Comparison of ENCODE assay signal across 8 mouse cellular contexts in the genomic region with DNA sequence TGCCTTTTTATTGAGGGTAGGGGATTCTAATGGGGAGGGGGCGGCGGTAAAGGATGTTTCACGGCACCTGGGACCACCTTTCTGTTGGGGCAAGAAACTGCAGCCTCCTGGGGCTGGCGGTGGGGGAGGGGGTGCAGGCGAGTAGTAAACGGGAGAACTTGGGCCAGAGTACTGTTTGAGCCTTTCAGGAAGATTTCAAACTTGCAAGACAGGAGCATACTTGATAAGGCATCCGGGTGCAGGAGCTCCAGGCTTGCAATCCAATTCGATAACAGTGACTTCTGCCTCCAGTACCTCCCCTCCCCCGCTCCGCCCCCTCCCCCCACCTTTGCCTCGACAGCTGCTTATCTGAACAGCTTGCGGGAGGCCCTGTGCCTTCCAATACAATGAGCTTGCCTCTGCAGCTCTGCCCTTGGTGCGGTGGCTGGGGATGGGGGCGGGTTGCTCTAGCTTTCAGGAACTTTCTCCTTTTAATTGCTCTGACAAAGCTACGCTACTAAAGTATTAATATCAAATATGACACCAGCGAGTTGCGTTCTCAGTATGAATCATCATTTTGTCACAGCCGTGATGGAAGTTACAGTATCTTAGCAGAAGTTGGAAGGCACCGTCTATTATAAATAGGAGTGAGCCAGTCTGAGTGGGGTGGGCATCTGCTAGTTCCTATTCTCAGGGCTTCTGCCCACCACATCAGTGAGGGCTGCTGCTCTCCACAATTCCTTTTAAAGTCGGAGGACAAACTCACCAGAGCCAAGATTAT. TPM values are rescaled to one million over a fixed set of nuclear protein-coding genes. Genes with fewer than 3 reads are reported as not detected.
DNase-seq lines count a peak whose midpoint lies in the region; ATAC-seq lines count a peak whose summit lies in the region.

No protein-coding gene starts in this region.

- H3K9ac ChIP-seq in forebrain, embryonic 11.5 days (ENCODE audit: low read length): peak overlapping the region; percentile 79
- H3K9ac ChIP-seq in hindbrain, embryonic 12.5 days: peak overlapping the region; percentile 79

- peak overlapping the region; percentile 85 for H3K27ac ChIP-seq in forebrain, embryonic 11.5 days (ENCODE audit: low read depth, low read length)
- H3K27ac ChIP-seq in hindbrain, embryonic 12.5 days: peak overlapping the region; percentile 94

- peak; percentile 42 for ATAC-seq in forebrain, embryonic 11.5 days (replicated peaks; ENCODE audit: low FRiP score)
- ATAC-seq in hindbrain, embryonic 12.5 days (ENCODE audit: low FRiP score): peak; percentile 39

- under 1% methylated on average over 19 of the region's 20 CpGs for WGBS in forebrain, embryonic 11.5 days
- WGBS in hindbrain, embryonic 12.5 days: under 1% methylated on average over 20 of the region's 20 CpGs

- H3K9me3 ChIP-seq in forebrain, embryonic 11.5 days (ENCODE audit: control insufficient read depth, low read length): no peaks in the 10 kb centered on the region
- no peaks in the 10 kb centered on the region for H3K9me3 ChIP-seq in hindbrain, embryonic 12.5 days (replicated peaks)

- peaks cover 16% of the 10 kb centered on the region for H3K4me1 ChIP-seq in forebrain, embryonic 11.5 days (replicated peaks; ENCODE audit: control insufficient read depth, insufficient read depth, low read length)
- H3K4me1 ChIP-seq in hindbrain, embryonic 12.5 days: peaks cover 41% of the 10 kb centered on the region

- H3K4me3 ChIP-seq in forebrain, embryonic 11.5 days (ENCODE audit: low read depth, low read length): peak overlapping the region; percentile 54
- peak overlapping the region; percentile 61 for H3K4me3 ChIP-seq in hindbrain, embryonic 12.5 days

- H3K4me2 ChIP-seq in forebrain, embryonic 11.5 days (ENCODE audit: low read depth, low read length, severe bottlenecking): peak overlapping the region; percentile 83
- peak overlapping the region; percentile 84 for H3K4me2 ChIP-seq in hindbrain, embryonic 12.5 days (replicated peaks)

- peak; percentile 68 for DNase-seq in CD4-positive helper T cell, adult 2 months (ENCODE audit: low read depth, low spot score)
- peak; percentile 56 for DNase-seq in ZHBTc4 (ENCODE audit: low read depth, low spot score)
- peak; percentile 83 for DNase-seq in forebrain, embryonic 11.5 days (ENCODE audit: low spot score)
- DNase-seq in layer of hippocampus, postnatal 36 days: peak; percentile 44 to 56
- peak; percentile 37 for DNase-seq in lung, postnatal 10 days
- peak; percentile 76 to 77 for DNase-seq in right cerebral cortex, adult 2 months (ENCODE audit: low spot score in 2 of 2)
- no peak for DNase-seq in Muller cell, postnatal 12 days (ENCODE audit: inconsistent ontology term)

- H3K36me3 ChIP-seq in forebrain, embryonic 11.5 days (ENCODE audit: control insufficient read depth, insufficient read depth, low read length): no peaks in the 10 kb centered on the region
- H3K36me3 ChIP-seq in hindbrain, embryonic 12.5 days: no peaks in the 10 kb centered on the region

- H3K27me3 ChIP-seq in forebrain, embryonic 11.5 days (ENCODE audit: control insufficient read depth, insufficient read depth, low read length): peaks cover 30% of the 10 kb centered on the region
- H3K27me3 ChIP-seq in hindbrain, embryonic 12.5 days: peaks cover 38% of the 10 kb centered on the region

RNA-seq across cellular contexts. Expression of a gene that starts 2.2 kb away (rescaled TPM):
- polyA plus RNA-seq in forebrain, embryonic 11.5 days (2014; fragmentation: Nextera tagmentation; extraction: Ambion mirVana): 157 and 169 TPM in 2 replicates
- 163 and 181 TPM in 2 replicates for polyA plus RNA-seq in hindbrain, embryonic 12.5 days (2016; fragmentation: Nextera tagmentation; extraction: Ambion mirVana)
- 10 to 100 TPM; 19.9 to 22.3 TPM for total RNA-seq in layer of hippocampus, postnatal 36 days (2021)

RNA-seq across cellular contexts. Expression of a gene that starts 55.1 kb away (rescaled TPM):
- polyA plus RNA-seq in forebrain, embryonic 11.5 days (2014; fragmentation: Nextera tagmentation; extraction: Ambion mirVana): 8.3 and 8.4 TPM in 2 replicates
- 7.2 and 7.7 TPM in 2 replicates for polyA plus RNA-seq in hindbrain, embryonic 12.5 days (2016; fragmentation: Nextera tagmentation; extraction: Ambion mirVana)
- 100 to 1,000 TPM in 1 of 2 experiments, 10 to 100 TPM in 1; 96.5 to 108 TPM for total RNA-seq in layer of hippocampus, postnatal 36 days (2021)
